Mouse (Mus musculus): ENCODE data around the gene Runx3.

The Runx3 gene

DNA sequence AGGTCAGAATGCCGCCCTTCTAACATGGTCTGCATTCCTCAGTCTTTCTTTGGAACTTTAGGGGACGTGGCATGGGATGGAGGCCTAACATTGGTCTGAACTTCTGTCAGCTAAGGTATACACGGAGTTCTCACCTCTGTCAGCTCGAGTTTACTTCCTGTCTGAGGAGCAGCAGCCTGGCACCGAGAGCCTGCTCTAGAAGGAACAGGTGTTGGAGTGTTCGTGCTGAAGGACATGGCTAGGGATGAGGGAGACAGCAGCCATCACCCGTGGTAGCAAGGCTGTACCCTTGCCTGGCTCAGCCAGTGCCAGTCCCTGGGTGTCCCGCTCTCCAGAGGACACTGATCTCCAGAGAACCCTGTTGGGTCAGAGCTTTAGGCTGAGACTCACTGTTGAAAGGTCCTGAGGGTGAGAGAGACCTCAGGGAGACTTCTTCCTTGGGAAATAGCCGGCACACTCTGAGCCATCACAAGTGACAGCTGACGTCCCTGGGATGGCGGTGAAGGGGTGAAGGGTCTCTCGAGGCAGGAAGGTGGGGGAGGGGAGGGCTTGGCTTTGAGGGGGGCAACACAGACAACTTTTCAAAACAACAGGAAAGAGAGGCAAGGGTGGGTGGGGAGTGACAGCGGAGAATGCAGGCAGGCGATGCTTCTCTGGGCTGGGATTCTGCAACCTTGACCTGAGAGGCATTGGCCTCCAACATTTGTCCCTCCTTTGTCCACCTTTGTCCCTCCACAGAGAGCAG lies 4.9 kb upstream of the Runx3 start:
- no peak for DNase-seq

DNA sequence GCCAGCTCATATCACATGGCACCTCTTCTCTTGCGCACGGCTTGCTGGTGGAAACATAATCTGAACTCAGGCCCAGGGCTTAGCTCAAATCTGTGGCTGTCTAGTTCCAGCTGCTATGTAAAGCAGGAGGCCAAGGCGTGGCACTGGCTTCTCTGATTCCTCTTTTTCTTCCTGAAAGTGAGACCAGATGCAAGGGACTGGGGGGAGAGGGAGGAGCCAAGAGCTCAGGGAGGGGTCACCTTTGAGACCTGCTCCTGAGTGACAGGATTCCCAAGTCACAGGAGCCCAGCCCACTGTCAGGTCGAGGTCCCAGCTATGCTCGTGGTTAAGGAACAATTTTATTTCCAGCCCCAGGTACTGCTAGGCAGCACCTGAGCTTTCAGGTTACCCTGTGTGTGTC lies 4.1 kb upstream of the Runx3 start:
- DNase-seq, result no peak

DNA sequence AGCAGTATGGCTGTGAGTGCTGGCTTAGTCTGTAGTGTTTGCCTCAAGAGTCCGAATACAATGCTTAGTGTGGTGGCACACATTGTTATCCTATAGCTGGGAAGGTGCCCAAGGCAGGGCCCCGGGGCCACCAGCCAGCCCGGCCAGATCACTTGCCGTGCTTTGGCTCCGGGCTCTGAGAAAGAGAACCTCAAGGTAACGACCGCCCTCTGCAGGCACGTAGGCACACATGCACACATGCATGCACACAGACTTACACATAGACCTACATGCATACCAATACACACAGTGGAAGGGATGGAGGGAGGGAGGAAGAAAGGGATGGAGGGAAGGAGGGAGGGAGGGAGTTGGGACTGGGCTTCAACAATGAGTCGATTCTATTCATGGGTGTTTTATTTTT lies 2.6 kb upstream of the Runx3 start:
- no peak for DNase-seq

DNA sequence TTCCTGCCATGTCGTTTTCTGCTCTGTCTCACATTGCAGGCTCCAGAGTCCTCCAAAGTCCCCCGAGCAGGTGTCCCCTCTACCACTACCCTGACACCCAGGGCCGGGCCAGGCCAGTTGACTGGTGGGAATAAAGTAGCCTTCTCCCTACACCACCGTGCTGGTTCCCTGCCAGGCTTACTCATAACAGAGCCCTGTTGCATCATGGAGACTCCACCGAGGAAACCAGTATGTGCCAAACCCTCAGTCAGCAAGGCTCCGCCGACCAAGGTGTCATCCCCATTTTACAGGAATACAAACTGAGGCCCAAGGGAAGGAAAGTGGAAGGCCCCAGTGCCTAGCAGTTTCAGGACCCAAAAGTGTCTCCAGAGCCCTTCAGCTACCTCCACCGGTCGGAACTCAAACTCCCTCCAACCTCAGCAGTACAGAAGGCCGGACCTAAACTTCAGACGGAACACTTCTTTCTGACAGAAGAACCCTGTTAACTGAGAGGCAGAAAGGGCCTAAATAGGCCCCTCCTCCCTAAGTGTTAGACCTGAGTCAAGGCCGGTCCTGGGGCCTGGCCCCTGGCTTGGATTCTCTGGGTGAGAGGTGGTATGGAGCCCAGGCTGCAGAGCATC lies 1.5 kb upstream of the Runx3 start:
- DNase-seq, result no peak

DNA sequence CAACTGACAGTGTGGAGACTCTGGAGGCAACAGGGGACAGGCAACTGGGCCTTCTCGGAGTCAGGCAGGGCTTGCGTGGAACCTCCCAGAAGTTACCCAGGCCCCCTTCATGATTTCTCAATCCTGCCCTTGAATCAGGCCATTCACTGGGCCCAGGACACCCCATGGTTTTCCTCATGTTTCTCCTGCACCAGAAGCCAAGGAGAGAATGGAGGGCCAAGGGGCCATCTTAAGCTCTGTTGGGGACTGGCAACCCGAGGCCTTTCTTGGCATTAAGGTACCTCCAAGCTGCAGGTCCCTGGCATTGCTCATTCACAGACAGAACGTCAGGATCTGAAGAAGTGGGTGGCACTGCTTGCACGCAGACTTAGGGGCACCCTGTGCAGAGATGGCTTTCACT lies 3.3 kb downstream of the Runx3 start:
- no peak for DNase-seq

DNA sequence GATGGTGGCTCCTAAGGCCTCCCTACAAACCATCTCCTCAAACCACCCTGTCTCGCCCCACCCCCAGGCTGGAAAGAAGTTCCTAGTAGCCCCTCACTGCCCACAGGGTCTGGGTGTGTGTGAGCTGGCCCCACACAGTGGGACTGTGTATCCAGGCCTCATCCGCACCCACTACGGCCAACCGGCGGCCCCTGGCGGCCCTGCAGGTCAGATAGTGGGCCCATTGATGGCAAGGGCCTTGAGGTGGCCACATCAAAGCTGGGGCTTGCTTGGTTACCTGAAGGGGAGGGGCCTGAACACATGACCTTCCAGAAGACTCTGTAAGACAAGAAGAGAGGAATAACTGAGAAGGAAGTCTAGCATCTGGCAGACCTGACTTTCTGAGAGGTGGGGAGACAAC lies 4.3 kb downstream of the Runx3 start:
- no peak for DNase-seq

DNA sequence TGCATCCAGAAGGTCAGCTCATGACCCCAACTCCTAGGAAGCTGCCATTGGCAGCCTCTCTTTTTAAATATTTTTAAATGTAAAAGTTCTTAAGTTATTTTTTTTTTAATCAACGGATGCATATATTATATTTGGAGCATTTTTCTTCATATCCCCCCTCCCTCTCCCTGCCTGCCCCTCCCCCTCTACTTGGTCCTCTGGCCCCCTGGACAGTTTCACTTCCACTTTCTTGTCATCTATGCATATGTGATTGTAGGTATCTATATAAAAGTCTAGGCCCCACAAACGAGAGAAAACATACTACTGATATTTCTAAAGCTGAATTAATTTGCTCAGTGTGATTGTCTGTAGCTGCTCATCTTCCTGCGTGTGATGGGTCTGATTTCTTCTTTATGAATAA lies 4.7 kb downstream of the Runx3 start:
- no peak for DNase-seq

DNA sequence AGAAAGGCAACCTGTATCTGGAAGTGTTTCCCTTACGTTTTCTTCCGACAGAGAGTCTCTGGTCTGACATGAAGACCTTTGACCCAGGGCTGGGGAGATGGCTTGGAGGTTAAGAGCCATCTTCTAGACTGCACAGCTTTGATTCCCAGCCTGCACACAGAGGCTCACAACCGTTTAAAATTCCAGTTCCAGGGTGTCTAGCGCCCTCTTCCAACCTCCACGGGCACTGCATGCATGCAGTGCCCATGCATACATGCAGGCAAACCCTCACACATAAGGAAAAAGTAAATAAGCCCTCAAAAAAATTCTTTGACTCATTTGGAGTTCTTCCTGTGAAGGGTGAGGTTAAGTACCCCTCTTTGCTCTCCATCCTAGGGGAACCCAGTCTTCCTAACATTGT lies 5.9 kb downstream of the Runx3 start:
- no peak for DNase-seq

DNA sequence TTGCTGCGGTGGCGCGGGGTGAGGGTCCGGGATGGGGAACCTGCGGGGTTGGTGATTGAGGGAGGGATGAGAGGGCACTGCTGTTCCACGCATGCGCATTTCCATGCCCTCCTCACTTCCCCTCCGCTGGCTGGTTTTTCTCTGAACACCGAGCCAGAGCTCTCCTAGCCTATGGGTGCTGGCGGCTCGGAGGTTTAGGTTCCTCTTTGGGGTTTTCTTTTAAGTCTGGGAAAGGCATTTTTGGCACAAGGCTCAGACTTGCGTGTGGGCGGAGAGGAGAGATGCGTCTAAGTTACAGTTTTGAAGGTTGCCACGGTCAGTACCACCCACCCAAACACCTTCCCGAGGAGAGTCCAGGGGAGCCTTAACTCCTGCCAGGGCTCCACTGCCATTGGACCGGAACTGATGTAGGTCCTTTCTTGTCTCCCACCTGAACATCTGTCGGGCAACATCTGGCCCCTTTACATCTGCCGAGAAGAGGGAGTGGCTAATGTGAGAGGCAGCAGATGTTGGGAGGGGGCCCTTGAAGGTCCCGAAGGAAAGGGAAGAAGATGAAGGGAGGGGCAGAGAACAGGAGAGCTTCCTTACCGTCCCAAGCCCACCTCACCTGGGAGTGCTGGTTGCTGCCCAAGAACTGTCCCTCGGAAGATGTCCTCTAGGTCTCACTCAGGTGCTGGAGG lies 8.5 kb downstream of the Runx3 start:
- DNase-seq, result no peak

DNA sequence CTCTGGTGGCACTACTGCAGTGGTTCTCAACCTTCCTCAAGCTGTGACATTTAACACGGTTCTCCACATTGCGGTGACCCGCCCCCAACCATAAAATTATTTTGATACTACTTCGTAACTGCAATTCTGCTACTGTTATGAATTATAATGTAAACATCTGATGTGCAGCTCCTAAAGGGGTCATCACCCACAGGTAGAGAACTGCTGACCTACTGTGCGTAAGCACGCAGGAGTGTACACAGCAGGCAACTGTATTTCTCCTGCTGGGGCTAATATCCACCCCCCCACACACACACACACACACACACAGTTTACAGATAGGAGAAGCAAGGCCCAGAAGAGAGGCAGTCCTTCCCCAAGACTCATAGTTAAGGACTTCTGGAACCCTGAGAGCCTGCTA lies 9.7 kb downstream of the Runx3 start:
- no peak for DNase-seq

DNA sequence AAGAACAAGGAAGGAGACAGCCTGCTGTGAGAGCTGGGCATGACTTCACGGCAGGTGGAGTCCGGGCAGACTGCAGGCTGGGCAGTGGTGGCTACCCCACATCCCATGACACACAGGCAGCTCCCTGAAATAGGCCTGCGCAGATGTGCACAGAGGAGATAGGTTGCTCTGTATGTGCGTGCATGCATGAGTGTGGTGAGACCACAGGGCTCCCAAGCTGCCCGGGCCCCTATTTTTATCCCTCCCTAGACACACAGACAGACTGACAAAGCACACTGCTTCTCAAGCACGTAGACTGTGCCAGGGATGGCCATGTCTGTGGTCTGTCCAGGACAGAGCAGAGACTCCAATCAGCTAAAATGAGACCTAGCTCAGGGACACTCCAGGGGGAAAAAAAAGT lies 10.7 kb downstream of the Runx3 start:
- DNase-seq, result no peak

DNA sequence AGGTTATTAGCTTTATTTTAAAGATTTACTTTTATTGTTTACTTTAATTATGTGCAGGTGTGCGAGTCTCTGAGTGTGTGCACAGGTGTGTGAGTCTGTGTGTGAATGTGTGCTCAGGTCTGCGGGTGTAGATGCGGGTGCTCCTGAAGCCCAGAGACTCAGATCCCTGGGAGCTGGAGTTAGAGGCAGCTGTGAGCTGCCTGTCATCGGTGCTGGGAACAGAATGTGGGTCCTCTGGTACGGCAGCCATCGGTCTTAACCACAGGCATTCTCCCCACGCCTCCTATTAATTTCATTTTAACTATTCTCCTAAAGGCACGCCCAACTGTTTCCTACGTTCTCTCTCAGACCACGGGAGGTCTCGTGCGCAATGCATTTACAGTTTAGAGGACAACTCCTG lies 12.3 kb downstream of the Runx3 start:
- no peak for DNase-seq

DNA sequence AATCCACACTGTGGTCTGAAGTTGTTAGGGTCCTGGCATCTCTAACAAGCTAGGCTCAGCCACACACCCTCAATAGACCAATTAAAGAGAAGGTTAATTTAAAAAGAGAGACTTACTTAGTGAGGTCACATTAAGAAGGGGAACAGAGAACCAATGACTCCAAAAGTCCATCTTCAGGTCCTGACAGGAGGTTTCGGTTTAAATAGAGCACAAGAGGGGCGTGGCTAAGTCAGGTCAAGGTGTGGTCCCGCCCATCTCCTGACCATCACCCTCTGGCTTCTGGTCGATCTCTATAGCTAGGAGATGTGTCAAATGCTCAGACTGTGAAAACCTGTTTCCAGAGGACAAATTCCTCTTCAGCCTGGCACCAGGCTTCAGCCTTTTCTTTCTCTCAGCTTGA lies 13.3 kb downstream of the Runx3 start:
- no peak for DNase-seq

DNA sequence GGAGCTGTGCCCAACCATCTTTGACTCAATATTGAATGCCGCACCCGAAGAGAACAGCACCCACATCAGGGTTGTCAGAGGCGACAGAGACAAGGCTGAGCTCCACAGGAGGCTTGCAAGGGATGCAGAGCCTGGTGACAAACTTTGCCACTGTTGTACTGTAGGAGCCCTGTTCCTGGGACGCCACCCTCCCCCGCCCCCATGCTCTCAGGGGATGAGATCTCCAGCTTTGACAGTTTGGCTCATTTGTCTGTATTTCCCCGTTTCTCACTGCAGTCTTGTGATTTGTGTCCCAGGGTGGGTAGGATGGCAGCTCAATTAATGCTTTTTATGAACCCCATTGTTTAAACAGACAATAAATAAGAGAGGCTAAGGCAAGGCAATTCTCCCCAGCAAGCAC lies 14.9 kb downstream of the Runx3 start:
- no peak for DNase-seq

DNA sequence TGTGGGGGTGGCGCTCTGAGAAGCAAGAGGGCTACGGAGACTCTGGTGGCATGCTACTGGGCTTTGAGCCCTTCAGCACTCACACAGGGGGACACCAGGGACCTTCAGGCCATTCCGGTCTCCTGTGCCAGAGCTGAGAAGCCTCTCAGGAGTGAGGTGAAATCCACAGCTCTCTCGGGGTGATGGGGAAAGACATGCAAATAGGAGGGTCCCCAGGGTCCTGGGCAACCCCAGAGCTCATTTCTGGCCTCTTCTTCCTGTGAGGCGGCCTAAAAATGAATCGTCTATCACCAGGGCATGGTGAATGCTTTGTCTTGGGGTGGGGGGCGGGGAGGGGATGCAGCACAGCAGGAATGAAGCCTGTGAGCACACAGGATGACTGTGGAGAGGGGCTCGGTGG lies 15.8 kb downstream of the Runx3 start:
- DNase-seq, result no peak

DNA sequence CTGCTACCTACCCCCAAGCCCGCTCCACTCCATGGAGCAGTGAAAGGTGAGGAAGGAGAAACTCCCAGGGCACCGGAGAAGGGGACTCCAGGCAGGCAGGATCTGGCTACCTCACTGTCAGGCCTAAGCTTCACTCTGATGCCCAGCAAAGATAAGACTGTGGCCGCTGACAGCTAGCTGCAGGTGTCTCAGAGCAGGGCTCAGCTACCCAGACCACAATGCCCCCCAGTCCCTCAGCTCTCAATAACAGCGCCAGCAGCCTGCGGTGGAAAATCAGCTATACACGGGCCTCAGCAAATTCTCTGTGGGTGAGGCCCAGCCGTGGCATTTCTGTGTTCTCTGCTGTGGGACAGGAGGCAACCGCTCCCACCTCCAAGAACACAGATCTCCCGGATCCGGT lies 16.2 kb downstream of the Runx3 start:
- no peak for DNase-seq

DNA sequence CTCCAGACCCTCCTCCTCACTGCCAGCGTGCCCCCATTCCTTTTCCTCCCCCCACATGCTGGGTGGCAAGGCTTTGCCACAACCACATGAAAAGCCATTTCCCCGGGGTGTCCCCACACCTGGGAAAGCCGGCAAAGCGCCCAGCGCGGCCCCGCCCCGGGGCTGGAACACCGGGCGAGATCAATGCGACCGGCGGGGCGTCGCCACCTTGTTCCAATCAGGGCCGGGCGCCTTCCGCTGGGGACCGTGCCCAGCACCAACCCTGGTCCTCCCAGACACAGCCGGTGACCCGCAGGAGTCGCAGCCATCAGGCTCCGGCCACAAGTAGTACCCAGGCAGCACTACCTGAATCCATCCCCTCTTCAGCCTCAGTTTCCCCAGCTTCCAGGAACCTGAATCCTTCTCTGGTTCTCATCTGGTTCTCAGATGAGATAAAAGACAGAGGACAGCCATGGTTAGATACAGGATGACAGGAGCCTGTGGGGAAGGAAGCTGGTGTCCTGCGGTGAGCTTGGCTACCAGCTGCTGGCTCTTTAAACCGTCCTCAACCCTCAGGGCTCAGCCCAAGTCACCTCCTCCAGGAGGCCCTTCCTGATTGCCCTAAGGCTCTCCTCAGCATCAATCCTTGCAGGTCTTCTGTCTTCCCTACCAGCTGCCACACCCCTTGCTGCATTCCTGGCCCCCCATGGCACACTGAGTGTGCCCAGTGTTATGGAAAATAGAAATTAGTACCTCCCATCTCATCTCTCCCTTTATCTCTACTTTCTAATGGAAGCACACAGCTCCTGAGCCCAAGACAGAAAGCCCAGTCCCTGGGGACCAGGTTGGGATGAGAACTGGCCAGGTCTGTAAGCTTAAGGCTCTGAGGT lies 20.4 kb downstream of the Runx3 start:
- DNase-seq, result no peak

DNA sequence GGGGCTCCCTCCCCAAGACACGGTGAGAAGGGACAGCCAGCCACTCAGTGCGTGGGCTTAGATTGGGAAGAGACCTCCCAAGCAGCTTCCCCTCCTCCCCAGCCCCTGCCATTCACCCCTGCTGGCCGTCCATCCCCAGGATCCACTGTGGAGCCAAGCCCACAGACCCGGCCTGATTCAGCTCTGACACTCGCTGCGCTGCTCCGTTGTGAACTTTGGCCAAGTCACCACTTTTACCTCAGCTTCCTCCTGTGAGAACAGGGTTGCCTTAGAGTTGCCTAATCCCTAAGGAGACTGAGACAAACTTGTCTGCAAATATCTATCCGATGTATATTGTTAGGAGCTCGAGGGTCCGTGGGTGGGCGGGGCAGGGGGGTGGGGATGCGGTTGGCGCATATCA lies 21.3 kb downstream of the Runx3 start:
- DNase-seq, result no peak

DNA sequence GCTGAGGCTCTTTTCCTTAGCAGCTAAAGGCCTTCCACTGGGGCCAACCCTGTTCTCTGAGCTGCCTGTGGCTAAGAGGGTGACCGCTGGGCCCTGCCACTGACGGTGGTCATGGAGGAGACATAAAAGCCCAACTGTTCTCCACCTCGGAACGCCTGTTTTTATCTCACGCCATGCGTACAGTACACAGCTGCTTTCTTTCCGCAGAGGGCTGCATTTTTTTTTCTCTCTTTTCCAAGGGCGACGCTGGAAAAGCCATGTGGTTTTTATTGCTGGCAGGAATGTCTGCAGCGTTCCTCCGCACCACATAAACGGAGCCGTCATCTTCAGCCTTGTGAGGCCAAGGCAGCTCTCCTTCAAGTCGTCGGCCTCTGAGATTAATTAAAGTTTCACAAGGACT lies 26.3 kb downstream of the Runx3 start:
- DNase-seq, result no peak

DNA sequence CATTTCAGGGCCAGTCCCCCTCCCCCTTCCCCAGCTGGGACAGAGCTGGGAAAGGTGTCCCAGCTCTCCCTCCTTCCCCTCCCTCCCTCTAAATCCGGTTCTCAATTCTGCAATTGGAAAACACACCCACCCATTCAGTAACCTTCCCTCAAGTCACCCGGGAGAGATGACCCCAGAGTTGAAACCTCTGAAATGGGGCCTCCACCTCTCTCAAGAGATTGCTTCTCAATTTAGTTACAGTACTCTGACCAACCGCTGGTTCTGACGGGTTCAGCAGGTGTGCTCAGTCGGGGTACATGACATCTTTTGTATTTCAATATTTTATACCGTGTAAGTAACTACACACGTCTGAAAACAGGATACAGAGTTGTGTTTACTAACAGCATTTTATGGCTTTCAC lies 28.2 kb downstream of the Runx3 start:
- no peak for DNase-seq

DNA sequence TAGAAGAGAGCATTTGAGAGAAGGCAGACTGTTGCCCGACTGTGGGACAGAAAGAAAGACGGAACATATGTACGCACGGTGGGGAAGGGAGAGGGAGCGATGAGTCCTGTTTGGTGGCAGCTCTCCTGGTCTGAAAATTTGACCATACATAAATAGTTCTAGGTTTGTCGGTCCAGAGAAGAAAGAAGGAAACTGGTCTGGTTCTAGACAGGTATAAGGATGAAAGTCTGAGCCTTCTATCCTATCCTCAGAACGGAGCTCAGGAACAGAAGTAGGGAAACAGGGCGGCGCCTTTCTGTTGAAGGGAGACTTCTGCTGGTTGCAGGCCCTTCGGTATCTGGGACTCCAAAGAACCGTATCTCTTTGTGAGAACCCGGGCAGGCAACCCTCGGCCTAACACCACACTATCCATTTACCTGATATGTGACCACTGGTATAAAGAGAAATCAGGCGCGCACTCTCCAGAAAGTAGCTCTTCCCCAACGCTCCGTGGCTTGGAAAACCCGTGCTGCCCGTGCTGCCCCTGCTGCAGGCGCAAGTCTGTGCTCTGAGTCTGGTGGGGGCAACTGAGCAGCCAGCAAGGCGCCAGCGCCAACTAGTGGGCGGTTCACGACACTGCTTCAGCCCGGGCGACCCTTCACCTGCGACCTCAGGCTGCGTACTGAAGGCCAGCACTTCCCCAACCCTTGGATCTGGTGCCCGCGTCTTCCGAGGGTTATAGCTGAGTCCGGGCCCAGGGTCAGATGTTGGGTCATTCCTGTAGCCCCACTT lies 29.8 kb downstream of the Runx3 start:
- peak; percentile 71 to 73 for DNase-seq

DNA sequence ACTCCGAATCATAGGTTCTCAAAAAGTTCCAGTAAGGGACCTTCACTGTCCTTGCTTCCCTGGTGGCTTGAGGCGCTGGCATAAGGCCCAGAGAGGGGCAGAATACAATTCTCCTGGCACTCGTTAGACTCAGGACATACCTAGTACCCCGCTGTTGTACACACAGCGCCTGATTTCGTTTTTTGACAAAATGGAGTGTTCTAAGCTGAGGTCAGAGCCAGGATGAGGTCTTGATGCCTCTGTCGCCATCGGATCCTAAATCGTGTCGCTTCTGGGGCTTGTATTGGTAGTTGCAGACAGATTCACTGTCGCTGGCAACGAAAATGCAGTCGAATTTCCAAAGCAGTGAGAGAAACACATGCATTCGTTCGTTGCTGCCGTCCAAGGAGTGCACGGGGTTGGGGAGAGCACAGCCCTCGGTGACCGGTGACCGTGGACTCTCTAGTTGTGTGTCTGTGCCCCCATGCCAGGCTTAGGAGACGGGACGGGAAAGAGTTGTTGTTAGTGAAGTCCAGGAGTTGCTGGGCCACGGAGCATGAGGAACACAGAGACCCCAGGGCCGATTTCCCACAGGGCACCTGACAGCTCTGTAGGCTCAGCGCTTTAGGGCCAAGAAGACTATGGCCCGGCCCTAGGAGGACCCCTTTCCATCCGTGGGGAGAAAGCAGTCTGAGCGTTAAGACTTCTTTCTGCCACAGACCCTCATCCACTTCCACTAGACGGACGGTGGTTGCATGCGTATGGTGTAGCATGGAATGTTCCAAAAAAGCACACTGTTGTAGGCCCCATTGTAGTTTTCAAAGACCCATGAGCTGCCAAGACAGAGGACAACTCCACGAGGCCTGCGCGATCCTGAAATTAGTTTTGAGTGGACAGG lies 30.9 kb downstream of the Runx3 start:
- peak in 1 of 2 experiments; percentile 60 for DNase-seq
